Mouse (Mus musculus) limb, embryonic 11.5 days (tissue): ENCODE measurements around the gene Nap1l4. TPM values are rescaled to one million over a fixed set of nuclear protein-coding genes. Genes with fewer than 3 reads are reported as not detected.

Experiments
- ATAC-seq: fragments of 200-750 bp; cut with Nextera tagmentation; 2 replicates; pipeline ENCODE4 v1.8.0; 2017; ENCODE audit warnings: low read depth; ENCODE audit not compliant: insufficient number of reproducible peaks, low FRiP score, low TSS enrichment
- DNase-seq: peaks from one replicate; pipeline ENCODE4 v3.0.0-alpha.2; 2015; ENCODE audit warnings: low spot score
- H3K27ac ChIP-seq: fragments of 300-500 bp; sonication (generic); replicated peaks from 2 replicates; pipeline ENCODE4 v1.5.1; 2014; ENCODE audit warnings: low read depth, mild to moderate bottlenecking, low read length
- H3K27me3 ChIP-seq: fragments of 300-500 bp; sonication (generic); 2 replicates; pipeline ENCODE4 v1.6.1; 2014; ENCODE audit warnings: mild to moderate bottlenecking, low read length, mixed read lengths; ENCODE audit not compliant: control insufficient read depth, insufficient read depth
- H3K36me3 ChIP-seq: fragments of 300-500 bp; sonication (generic); 2 replicates; pipeline ENCODE4 v1.6.1; 2014; ENCODE audit warnings: mild to moderate bottlenecking, low read length, moderate library complexity, mixed read lengths; ENCODE audit not compliant: control insufficient read depth, insufficient read depth
- H3K4me1 ChIP-seq: fragments of 300-500 bp; sonication (generic); 2 replicates; pipeline ENCODE4 v1.6.1; 2014; ENCODE audit warnings: low read length, mixed read lengths; ENCODE audit not compliant: control insufficient read depth, insufficient read depth
- H3K4me2 ChIP-seq: fragments of 300-500 bp; sonication (generic); 2 replicates; pipeline ENCODE4 v1.6.1; 2014; ENCODE audit warnings: low read depth, mild to moderate bottlenecking, moderate library complexity; ENCODE audit not compliant: severe bottlenecking
- H3K4me3 ChIP-seq: fragments of 300-500 bp; sonication (generic); 2 replicates; pipeline ENCODE4 v1.5.1; 2014; ENCODE audit warnings: low read depth, low read length
- H3K9ac ChIP-seq: fragments of 300-500 bp; sonication (generic); 2 replicates; pipeline ENCODE4 v1.6.1; 2014; ENCODE audit warnings: mild to moderate bottlenecking, low read length
- H3K9me3 ChIP-seq: fragments of 300-500 bp; sonication (generic); 2 replicates; pipeline ENCODE4 v1.6.1; 2016; ENCODE audit warnings: low read length; ENCODE audit not compliant: control insufficient read depth
- WGBS: fragments of 180-500 bp; shearing (Covaris S2); extraction: QIAGEN DNeasy Blood & Tissue Kit; methylation state at CpG from one replicate; pipeline ENCODE4 v1.1.7; 2014; 5-methylcytosine and 5-hydroxymethylcytosine counted together
- polyA plus RNA-seq: library from polyadenylated mRNA; unstranded; fragments of >200 nt; fragmentation: Nextera tagmentation; extraction: Ambion mirVana; gene quantifications from 2 replicates; pipeline ENCODE4 v1.2.1, GENCODE M21; 2014

Nap1l4 gene
- polyA plus RNA-seq, 1 experiment from 2014 or later: 194 TPM

- peaks cover 37% of the 10 kb centered on the region for H3K36me3 ChIP-seq
- H3K9ac ChIP-seq: no peak overlapping the region
- no peak overlapping the region for H3K27ac ChIP-seq
- no peaks in the 10 kb centered on the region for H3K27me3 ChIP-seq
- no peak overlapping the region for H3K4me2 ChIP-seq
- no peaks in the 10 kb centered on the region for H3K9me3 ChIP-seq
- ATAC-seq (no peak), DNase-seq (no peak)
- H3K4me3 ChIP-seq: no peak overlapping the region
- no peaks in the 10 kb centered on the region for H3K4me1 ChIP-seq
- WGBS: 96% methylated on average over 6 of the region's 6 CpGs
These were observed 16.2 kb upstream of the Nap1l4 start for GRCm38 (mm10) chr7:143565015-143565647.

DNA sequence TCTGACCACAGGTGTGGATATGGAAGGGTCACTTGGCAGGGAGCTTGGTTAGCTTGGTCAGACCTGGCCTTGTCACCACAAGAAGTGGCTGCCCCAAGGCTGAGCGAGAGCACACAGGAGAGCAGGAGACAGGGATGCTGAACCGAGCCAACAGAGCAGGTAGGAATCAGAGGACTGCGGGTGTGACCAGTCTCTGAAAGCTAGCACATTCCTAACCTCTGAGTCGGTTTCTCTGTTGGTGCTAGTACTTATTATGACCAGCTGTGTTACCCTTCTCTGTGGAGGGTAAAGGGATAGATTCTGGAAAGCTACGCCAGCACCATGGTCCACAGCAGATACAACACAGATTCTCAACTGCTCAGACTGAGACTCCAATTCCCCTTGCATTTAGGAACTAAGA lies 14.9 kb upstream of the Nap1l4 start:
- no peak overlapping the region for H3K4me3 ChIP-seq
- DNase-seq (no peak), ATAC-seq (no peak)
- 89% methylated on average over 5 of the region's 5 CpGs for whole genome bisulfite sequencing
- H3K4me2 ChIP-seq: no peak overlapping the region
- H3K4me1 ChIP-seq: no peaks in the 10 kb centered on the region
- H3K27me3 ChIP-seq: no peaks in the 10 kb centered on the region
- H3K9me3 ChIP-seq: no peaks in the 10 kb centered on the region
- H3K36me3 ChIP-seq: peaks cover 30% of the 10 kb centered on the region
- H3K27ac ChIP-seq: no peak overlapping the region
- H3K9ac ChIP-seq: no peak overlapping the region

DNA sequence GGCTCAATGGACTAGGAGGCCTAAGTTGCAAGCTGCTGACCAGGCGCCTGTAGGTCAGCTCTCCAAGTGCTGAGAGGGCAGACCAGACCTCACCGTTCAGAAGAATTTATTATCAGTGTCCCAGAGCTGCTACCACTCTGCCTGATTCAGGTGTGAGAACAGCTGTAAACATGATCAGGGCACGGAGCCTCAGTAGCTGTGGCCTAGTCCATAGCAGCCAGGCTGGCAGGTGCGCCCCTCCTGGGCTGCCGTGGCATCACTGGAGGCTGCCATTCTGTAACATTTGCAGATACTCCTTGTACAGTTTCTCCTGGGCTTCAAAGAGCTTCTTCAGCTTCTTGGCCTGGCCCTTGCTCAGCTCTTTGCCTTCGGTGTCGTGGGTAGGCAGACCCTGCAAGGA lies 8.7 kb upstream of the Nap1l4 start:
- WGBS: 95% methylated on average over 7 of the region's 7 CpGs

DNA sequence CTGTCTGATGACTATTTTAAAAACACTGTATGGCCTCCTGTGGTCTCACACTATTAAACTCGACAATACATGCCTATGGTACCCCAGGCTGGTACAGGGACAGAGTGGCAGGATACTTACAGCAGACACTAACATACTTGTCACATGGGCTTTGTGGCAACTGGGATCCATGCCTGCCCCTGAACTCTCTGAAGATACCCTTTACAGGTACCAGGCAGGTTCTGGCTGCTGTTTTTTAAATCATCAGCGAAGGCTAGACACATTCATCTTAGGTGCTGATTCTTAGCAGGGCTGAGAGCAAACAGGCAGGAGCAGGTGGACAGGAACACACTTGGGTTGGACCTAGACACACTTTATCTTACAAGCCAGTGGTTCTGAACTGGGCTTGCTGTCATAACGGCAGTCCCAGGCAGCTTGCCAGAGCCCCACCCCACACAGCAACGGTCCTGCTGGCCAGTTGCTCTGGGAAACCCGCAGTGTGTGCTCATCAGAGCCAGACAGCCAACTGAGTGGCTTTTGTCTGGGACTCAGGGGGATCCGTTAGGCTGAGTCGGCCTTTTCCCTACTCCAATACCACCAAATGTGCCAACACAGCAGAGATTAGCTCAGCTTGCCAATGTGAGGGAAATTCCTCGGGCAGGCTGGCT lies 8.2 kb upstream of the Nap1l4 start:
- H3K9me3 ChIP-seq: no peaks in the 10 kb centered on the region
- H3K4me3 ChIP-seq: no peak overlapping the region
- no peak for DNase-seq
- 88% methylated on average over 8 of the region's 8 CpGs for WGBS
- H3K9ac ChIP-seq: no peak overlapping the region
- no peaks in the 10 kb centered on the region for H3K4me1 ChIP-seq
- no peak overlapping the region for H3K4me2 ChIP-seq
- no peak overlapping the region for H3K27ac ChIP-seq
- H3K36me3 ChIP-seq: peaks cover 18% of the 10 kb centered on the region; the same call in 1 of the 2 replicates
- H3K27me3 ChIP-seq: no peaks in the 10 kb centered on the region
- ATAC-seq: no peak

More for the DNA sequence above, 8.7 kb upstream of the Nap1l4 start:
- Histone ChIP-seq H3K4me2 (no peak overlapping the region), H3K9ac (no peak overlapping the region), H3K27ac (no peak overlapping the region), H3K36me3 (peaks cover 18% of the 10 kb centered on the region; the same call in 1 of the 2 replicates), H3K9me3 (no peaks in the 10 kb centered on the region), H3K4me1 (no peaks in the 10 kb centered on the region), H3K4me3 (no peak overlapping the region), H3K27me3 (no peaks in the 10 kb centered on the region)
- DNase-seq (no peak), ATAC-seq (no peak)

DNA sequence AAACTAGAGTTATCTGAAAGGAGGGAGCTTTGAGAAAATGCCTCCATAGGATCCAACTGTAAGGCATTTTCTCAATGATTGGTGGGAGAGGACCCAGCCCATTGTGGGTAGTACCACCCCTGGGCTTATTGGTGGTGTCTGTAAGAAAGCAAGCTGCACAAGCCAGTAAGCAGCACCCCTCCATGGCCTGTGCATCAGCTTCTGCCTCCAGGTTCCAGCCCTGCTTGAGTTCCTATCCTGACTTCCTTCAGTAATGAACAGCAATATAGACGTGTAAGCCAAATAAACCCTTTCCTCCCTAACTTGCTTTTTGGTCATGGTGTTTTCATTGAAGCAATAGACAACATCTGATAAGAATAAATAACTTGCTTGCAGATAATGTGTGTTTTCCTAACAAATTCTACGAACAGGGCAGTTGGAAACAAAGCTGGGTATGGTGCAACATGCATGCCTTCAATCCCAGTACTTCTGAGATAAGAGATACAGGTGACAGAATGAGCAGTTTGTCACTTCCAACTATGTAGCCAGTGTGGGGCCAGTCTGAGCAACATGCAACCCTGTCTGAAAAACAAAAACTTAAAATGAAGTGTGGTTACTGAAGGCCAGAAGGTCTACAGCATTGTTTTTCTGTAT lies 798 bp upstream of the Nap1l4 start:
- Histone ChIP-seq H3K27ac (peak overlapping the region; percentile 87), H3K4me2 (peak overlapping the region; percentile 86), H3K27me3 (no peaks in the 10 kb centered on the region), H3K9me3 (no peaks in the 10 kb centered on the region), H3K36me3 (peaks cover 8% of the 10 kb centered on the region; the same call in 1 of the 2 replicates), H3K4me3 (peak overlapping the region; percentile 96), H3K4me1 (peaks cover 6% of the 10 kb centered on the region; the same call in 1 of the 2 replicates), H3K9ac (peak overlapping the region; percentile 80)
- ATAC-seq: no peak
- no peak for DNase-seq
- WGBS: 47% methylated on average over 2 of the region's 2 CpGs

- Histone ChIP-seq H3K4me1 (peaks cover 6% of the 10 kb centered on the region; the same call in 1 of the 2 replicates), H3K27me3 (no peaks in the 10 kb centered on the region), H3K9ac (peak overlapping the region; percentile 95), H3K36me3 (peaks cover 8% of the 10 kb centered on the region; the same call in 1 of the 2 replicates), H3K4me2 (peak overlapping the region; percentile 72), H3K4me3 (peak overlapping the region; percentile 96), H3K9me3 (no peaks in the 10 kb centered on the region), H3K27ac (peak overlapping the region; percentile 90)
- ATAC-seq (peak; percentile 85), DNase-seq (peak; percentile 82)
- under 1% methylated on average over 61 of the region's 63 CpGs for WGBS
These were observed 510 bp downstream of the Nap1l4 start for GRCm38 (mm10) chr7:143548231-143548961.

- no peaks in the 10 kb centered on the region for H3K9me3 ChIP-seq
- no peak overlapping the region for H3K4me3 ChIP-seq
- no peak overlapping the region for H3K27ac ChIP-seq
- no peak overlapping the region for H3K9ac ChIP-seq
- no peak for ATAC-seq
- H3K4me1 ChIP-seq: peaks cover 6% of the 10 kb centered on the region; the same call in 1 of the 2 replicates
- no peaks in the 10 kb centered on the region for H3K27me3 ChIP-seq
- peaks cover 6% of the 10 kb centered on the region; the same call in 1 of the 2 replicates for H3K36me3 ChIP-seq
- H3K4me2 ChIP-seq: no peak overlapping the region
- no peak for DNase-seq
- 75% methylated on average over 2 of the region's 2 CpGs for WGBS
These were observed 2.4 kb downstream of the Nap1l4 start for GRCm38 (mm10) chr7:143546554-143546953.

DNA sequence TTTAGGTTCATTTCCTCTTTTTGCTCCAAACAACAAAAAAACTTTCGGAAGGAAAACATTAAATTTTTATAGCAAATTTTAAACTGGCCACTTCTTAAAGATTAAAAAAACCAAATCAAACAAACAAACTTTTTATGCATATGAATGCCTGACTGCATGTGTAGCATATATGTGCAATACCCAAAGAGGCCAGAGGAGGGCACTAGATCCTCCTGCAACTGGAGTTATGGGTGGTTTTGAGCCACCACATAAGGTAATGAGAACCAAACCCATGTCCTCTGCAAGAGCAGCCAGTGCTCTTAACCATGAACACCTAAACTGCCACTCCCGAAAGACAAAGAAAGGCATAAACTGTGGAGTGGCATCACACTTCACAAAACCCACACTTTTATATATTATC lies 4.5 kb downstream of the Nap1l4 start:
- no peaks in the 10 kb centered on the region for H3K9me3 ChIP-seq
- no peak overlapping the region for H3K4me3 ChIP-seq
- 91% methylated on average over 2 of the region's 2 CpGs for WGBS
- DNase-seq (peak; percentile 66), ATAC-seq (no peak)
- no peaks in the 10 kb centered on the region for H3K27me3 ChIP-seq
- peaks cover 8% of the 10 kb centered on the region; the same call in 1 of the 2 replicates for H3K36me3 ChIP-seq
- no peak overlapping the region for H3K27ac ChIP-seq
- no peak overlapping the region for H3K4me2 ChIP-seq
- H3K9ac ChIP-seq: no peak overlapping the region
- H3K4me1 ChIP-seq: peaks cover 6% of the 10 kb centered on the region; the same call in 1 of the 2 replicates
